Mouse (Mus musculus) embryonic facial prominence, embryonic 14.5 days (tissue): ENCODE measurements around the gene Zfp276. TPM values are rescaled to one million over a fixed set of nuclear protein-coding genes. Genes with fewer than 3 reads are reported as not detected.

ENCODE experiments used
- polyA plus RNA-seq: library from polyadenylated mRNA; unstranded; fragments of >200 nt; fragmentation: Nextera tagmentation; extraction: Ambion mirVana; gene quantifications from 2 replicates; pipeline ENCODE4 v1.2.1, GENCODE M21; 2014

The Zfp276 gene
- polyA plus RNA-seq, 1 experiment from 2014 or later, result 19.5 TPM

Other genes with a start within 250 kb of the Zfp276 start
- 53.5 and 55.0 TPM in 2 replicates for gene Ankrd11, start 211.9 kb upstream of the Zfp276 start, polyA plus RNA-seq
- gene Spg7, start 191.3 kb upstream of the Zfp276 start, polyA plus RNA-seq, result 36.5 and 41.2 TPM in 2 replicates
- 1,761 and 1,789 TPM in 2 replicates for gene Rpl13, start 151.8 kb upstream of the Zfp276 start, polyA plus RNA-seq
- gene Cpne7, start 136.8 kb upstream of the Zfp276 start, polyA plus RNA-seq, result 1.4 and 2.0 TPM in 2 replicates
- gene Sult5a1, start 95.9 kb upstream of the Zfp276 start, polyA plus RNA-seq, result 27.9 and 33.5 TPM in 2 replicates
- gene Dpep1, start 68.0 kb upstream of the Zfp276 start, polyA plus RNA-seq, result 7.0 and 9.2 TPM in 2 replicates
- 113 and 133 TPM in 2 replicates for gene Chmp1a, start 41.4 kb upstream of the Zfp276 start, polyA plus RNA-seq
- 5.7 and 6.1 TPM in 2 replicates for gene Spata33, start 41.4 kb upstream of the Zfp276 start, polyA plus RNA-seq
- 31.1 and 36.7 TPM in 2 replicates for gene Cdk10, start 29.4 kb upstream of the Zfp276 start, polyA plus RNA-seq
- gene Spata2l, start 18.0 kb upstream of the Zfp276 start, polyA plus RNA-seq, result 4.3 and 4.9 TPM in 2 replicates
- gene Vps9d1, start 153 bp downstream of the Zfp276 start, polyA plus RNA-seq, result 24.5 and 26.3 TPM in 2 replicates
- gene Fanca, start 64.4 kb downstream of the Zfp276 start, polyA plus RNA-seq, result 20.9 and 24.8 TPM in 2 replicates
- 2.7 and 2.8 TPM in 2 replicates for gene Spire2, start 78.5 kb downstream of the Zfp276 start, polyA plus RNA-seq
- gene Tcf25, start 119.6 kb downstream of the Zfp276 start, polyA plus RNA-seq, result 159 and 163 TPM in 2 replicates
- 0.29 and 0.32 TPM in 2 replicates for gene Mc1r, start 152.9 kb downstream of the Zfp276 start, polyA plus RNA-seq
- 81.9 and 99.5 TPM in 2 replicates for gene Tubb3, start 157.2 kb downstream of the Zfp276 start, polyA plus RNA-seq
- gene Def8, start 169.3 kb downstream of the Zfp276 start, polyA plus RNA-seq, result 34.1 and 37.9 TPM in 2 replicates
- gene Afg3l1, start 223.7 kb downstream of the Zfp276 start, polyA plus RNA-seq, result 33.5 and 33.6 TPM in 2 replicates